Mouse (Mus musculus): ENCODE data around the gene Rpl9-ps1.

The Rpl9-ps1 gene

DNA sequence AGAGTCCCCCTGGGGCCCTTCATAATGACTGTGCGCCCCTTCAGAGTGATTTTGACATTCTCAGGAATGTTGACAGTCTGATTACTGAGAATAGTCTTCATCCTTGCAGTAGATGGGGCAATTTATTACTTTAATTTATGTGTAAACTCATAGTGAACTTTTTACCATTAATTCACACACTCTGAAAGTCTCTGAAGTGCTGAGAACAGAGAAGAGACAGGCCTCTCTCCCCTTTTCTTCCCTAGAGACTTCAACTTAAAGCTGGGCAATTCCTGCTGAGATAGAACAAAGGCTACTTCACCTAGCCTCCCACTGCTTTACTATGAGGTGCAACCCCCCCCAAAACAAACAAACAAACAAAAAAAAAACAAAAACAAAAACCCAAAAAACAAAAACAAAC lies at the start of gene Rpl9-ps1:
Gene Rpl9-ps1, minus strand, starts transcription at position 101 of the 400 bp plus-strand sequence.
- no peak for DNase-seq (ENCODE audit: low spot score)

DNA sequence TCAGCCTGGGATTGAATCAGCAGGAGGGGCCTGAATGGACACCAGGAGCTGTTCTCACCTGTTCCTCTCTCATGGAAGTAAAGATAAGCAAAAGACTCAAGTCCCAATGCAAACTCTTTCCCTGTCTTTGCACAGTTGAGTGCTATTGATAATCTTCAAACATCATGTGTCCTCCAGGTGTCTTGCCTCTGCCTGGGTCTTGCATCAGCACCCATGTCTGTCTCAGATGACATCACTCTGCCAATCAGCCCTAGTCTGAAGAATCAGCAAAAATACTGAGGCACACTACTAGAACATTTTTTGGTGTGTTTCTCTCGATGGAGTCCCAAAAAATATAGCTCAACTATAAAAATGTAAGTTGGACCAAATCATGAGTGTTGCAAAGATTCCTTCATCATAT lies 46.6 kb upstream of the Rpl9-ps1 start:
- no peak for DNase-seq (ENCODE audit: low spot score)

DNA sequence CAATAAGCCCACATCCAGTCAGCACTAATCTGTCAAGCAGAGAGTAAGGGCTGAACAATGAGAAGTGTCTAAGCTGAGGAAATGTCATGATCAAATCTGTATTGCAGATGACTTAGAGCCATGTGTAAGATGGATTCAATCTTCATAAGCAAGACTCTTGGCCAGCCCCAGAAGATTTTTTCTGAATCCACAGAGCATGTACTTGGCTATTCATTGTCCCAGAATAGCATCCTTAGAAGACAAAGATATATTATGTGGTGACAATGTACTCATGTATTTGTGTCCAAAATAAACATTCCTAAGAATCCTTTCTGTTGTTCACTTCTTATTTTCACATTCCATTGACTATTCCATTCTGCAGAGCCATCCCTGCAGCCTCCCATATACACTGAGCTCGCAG lies 44.5 kb upstream of the Rpl9-ps1 start:
- DNase-seq (ENCODE audit: low spot score): no peak

DNA sequence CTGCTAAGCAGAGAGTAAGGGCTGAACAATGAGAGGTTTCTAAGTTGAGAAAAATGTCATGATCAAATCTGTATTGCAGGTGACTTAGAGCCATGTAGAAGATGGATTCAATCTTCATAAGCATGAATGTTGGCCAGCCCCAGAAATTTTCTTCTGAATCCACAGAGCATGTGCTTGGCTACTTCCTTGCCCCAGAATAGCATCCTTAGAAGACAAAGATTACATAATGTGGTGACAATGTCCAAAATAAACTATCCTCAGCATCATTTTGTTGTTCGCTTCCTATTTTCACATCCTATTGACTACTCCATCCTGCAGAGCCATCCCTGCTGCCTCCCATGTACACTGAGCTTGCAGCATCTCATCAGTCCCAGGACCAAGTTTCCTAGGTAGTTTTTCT lies 30.2 kb upstream of the Rpl9-ps1 start:
- DNase-seq (ENCODE audit: low spot score): no peak

GRCm38 (mm10) chr11:83671743-83672142 lies 26.3 kb upstream of the Rpl9-ps1 start:
- DNase-seq (ENCODE audit: low spot score): no peak

- no peak for DNase-seq (ENCODE audit: low spot score)
These were observed 18.1 kb upstream of the Rpl9-ps1 start for GRCm38 (mm10) chr11:83663532-83663931.

DNA sequence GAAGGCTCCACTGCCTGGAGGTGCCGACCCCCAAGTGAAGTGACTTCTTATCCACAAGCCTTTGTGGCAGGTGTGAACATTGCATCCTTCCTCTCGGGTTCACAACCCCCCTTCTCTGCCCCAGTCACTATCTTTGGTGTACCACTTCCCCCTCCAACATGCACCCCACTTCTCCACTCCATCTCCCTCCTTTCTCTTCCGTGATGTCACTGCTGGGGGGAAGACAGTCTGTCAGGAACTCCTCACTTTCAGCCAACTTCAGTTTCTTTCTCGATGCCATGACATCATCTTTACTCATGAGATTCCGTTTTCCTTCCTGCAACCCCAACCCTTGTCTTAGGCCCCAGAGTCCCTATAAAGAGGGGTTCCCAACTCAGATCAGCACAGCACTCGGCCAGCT lies 16.8 kb upstream of the Rpl9-ps1 start, which contains the start of gene Ccl4:
Gene Ccl4, plus strand, starts transcription at position 381 of the 400 bp plus-strand sequence.
- DNase-seq (ENCODE audit: low spot score): peak; percentile 3

DNA sequence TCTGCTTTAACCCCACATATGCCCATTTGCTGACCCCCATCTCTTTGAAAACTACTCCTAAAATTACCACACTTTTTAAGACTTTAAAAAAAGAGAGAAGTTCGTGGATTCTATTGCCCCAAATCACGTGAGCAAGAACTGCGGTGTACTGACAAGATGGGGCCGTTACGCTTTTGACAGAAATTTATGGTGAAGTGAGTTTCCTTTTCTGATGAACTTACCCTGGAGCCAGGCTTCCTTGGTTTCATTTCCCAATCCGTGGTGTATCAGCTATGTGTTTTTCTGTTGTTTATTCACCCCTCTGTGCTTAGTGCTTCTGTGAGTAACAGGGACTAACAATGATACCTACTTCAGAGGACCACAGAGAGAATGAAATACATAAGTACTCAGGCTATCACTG lies 13.4 kb upstream of the Rpl9-ps1 start:
- DNase-seq (ENCODE audit: low spot score): no peak

DNA sequence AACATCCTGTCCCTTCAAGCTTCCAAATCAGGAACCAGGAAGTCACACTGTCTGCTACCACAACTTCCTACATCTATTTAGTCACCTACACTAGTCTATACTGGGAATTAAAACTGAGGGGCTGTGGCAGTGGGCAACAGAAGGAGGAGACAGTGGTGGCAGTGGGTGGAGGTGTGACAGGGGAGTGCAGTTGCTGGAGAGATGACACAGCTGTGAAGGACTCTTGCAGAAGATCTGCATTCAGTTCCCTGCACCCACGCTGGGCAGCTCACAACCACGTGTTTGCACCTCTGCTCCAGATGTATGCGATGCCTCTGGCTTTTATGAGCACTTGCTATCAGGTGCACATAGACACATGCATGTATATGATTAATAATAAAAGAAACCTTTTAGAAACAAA lies 12.1 kb upstream of the Rpl9-ps1 start:
- no peak for DNase-seq (ENCODE audit: low spot score)

DNA sequence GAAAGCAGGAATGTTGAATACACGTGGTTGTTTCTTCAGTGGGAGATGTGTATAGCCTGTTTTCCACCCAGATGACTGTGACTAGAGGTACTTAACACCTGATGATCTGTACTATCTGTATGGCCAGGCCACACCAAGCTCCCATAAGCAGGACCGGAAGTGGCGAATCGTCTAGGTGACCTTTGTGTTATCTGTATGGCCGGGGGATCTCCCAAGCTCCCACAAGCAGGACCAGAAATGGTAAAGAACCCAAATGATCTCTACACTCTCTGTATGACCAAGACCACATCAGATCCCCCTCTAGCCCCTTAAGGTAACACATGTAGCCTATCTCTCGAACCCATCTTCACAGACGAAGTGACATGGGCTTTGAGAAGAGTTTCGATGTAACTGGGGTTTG lies 9.2 kb upstream of the Rpl9-ps1 start:
- no peak for DNase-seq (ENCODE audit: low spot score)

- DNase-seq (ENCODE audit: low spot score): no peak
These were observed 4.0 kb upstream of the Rpl9-ps1 start, which contains the start of gene Ccl3 for GRCm38 (mm10) chr11:83649305-83649841. TSS of gene Ccl3 (minus strand) at chr11:83649355.

DNA sequence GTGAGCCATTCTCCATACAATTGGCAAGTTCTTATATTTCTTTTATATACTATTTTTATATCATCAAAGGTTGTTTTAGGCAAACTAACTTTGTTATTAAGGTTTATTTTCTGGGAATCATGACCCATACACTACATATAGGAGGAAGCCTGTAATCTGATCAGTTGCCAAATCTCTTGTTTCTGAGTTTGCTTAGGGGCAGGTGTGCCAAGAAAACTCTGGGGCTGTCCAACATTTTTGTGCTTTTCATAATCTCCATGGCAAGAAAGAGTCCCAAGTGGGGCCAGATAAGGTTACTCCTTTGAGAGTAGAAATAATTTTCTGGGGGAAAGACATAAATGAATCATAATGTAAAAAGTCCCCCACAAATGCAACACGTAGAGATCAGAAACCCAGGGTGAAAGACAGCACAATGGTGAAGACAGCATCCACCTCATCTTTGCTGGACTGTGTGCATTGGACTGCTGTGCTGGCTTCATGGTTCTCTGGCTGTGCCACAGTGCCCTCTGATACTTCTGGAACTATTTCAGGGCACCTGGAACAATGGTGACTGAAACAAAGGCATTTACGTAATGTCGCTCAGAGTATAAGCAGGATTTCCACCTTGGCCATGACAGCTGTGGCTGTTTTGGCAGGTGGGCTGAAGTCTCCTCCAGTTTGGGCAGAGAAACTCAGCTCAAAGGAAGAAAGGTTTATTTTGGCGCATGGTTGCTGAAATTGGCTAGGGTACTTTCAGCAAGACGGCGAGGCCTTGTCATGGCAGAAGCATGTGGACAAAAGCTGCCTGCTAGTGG lies 1.1 kb upstream of the Rpl9-ps1 start:
- DNase-seq (ENCODE audit: low spot score): no peak

- DNase-seq (ENCODE audit: low spot score): no peak
These were observed 4.2 kb downstream of the Rpl9-ps1 start for GRCm38 (mm10) chr11:83641216-83641615.

DNA sequence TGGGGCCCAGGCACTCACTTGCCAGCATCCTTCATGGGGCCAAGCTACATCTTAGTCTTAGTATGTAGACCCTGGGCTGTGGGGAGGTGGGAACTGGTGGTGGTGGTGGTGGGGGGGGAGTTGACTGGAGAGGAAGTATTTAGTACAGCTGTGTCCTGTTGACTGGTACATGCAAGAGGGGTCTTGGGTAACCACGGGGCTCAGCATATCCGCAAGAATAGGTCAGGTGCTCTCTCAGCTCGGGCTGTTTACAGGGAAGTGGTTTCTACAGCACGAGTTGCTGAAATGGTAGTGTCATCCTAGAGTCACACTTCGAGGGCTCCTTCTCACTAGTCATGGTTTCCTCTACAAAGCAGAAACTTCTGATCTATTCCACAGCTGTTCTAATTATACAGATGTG lies 5.3 kb downstream of the Rpl9-ps1 start:
- DNase-seq (ENCODE audit: low spot score): no peak

DNA sequence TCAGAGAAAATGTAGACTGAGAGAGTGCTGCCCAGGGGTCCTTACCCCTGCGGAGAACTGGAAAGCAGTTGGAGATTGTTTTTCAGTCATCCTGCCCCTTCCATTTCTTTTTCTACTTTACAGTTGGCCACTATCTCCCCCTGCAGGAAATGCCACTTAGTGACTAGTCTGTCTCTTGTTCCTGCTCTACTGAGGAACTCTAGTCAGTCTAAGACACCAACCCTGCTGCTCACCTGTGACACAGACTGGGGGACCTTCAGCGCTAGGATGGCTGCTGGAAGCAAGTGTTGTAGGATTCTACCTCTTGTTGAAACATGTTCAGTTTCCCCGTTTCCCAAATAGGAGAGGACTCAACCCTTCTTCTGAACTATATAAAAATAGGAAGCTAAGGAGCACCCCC lies 5.9 kb downstream of the Rpl9-ps1 start:
- no peak for DNase-seq (ENCODE audit: low spot score)

DNA sequence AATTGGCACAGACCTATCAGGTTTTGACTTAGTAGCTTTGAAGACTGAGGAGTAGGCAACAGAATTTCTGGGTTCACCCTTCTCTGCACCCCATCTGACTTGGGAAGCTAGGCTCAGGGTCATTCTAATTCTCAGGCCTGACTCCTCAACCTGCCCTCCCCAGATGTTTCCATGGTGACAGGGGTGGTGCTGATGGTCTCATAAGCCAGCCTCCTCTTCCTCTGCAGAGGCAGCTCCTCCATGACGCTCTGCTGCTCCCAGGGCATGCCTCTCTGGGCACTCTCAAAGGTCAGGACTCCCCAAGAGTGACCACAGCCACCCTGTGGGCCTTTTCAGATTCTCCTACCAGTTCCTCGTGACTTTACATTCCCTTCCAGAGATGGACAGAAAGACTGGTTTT lies 6.5 kb downstream of the Rpl9-ps1 start:
- DNase-seq (ENCODE audit: low spot score): no peak

GRCm38 (mm10) chr11:83636742-83637235 lies 8.6 kb downstream of the Rpl9-ps1 start:
- no peak for DNase-seq (ENCODE audit: low spot score)

DNA sequence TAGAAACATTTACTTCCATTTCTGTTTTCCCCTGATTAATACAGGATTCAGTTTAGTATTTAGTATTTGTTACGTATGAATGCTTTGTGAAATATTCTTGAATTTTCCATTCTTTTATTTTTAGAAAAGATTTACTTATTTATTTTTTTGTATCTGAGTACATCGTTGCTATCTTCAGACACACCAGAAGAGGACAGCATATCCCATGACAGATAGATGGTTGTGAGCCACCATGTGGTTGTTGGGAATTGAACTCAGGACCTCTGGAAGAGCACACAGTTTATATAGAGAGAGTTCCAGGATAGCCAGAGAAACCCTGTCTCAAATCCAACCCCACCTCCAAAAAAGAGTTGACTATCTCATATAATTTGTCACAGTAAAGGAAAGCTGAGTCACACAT lies 10.5 kb downstream of the Rpl9-ps1 start:
- no peak for DNase-seq (ENCODE audit: low spot score)

GRCm38 (mm10) chr11:83634425-83634824 lies 11.0 kb downstream of the Rpl9-ps1 start:
- no peak for DNase-seq (ENCODE audit: low spot score)

DNA sequence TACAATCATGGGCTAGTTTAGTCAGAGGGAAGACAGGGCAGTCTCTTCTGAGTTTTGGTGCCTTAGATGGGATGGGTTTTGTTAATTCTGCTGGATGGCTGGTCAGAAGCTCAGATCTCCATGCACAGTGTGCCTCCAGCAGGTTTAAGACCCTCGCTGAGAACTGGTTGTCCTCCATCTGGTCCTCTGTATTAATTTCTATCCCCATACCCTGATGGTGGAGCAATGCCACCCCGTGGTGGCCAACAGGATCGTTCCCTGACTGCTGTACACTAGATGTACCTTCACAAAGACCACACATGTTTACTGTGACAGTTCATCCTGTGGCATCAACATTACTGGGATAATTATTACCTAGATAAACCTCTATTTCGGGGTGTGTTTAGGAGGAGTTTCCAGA lies 12.7 kb downstream of the Rpl9-ps1 start:
- DNase-seq (ENCODE audit: low spot score): peak; percentile 13

- DNase-seq (ENCODE audit: low spot score): no peak
These were observed 14.4 kb downstream of the Rpl9-ps1 start for GRCm38 (mm10) chr11:83631065-83631464.

DNA sequence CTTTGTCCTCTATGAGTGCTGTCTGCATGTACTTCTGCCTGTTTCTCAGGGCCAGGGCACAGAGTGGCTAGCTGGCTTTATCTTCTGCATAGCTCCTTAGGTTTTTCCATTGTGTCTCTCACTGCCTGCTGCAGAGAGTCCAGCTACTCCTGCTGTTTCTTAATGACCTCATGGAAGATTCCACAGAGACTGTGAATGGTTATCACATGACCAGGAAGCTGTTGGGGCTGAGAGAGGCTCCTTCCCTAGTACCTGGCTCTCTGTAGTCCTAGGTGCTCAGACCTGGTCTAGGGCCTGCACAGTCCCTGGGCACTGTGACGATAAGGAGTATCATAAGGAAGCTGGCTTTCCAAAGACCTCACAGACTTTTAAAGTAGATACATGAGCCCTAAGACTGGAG lies 14.8 kb downstream of the Rpl9-ps1 start:
- DNase-seq (ENCODE audit: low spot score): no peak

DNA sequence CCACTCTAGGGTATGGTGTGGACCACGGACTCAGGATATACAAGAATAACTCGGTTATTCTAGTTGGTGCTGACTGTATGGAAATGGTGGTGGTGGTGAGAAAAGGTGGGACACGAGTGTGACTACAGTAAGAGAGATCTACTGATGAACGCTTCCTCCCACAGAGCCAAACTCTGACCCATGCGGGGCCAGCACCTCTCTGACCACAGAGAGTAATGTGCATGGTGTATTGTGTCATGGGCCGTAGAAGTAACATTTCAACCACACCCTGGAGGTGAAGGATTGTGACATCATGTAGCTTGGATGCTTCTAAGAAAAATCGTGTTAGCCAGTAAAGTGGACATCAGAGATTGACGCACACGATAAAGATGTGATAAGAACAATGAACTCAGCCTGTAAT lies 16.6 kb downstream of the Rpl9-ps1 start:
- DNase-seq (ENCODE audit: low spot score): no peak

GRCm38 (mm10) chr11:83623586-83623985 lies 21.8 kb downstream of the Rpl9-ps1 start:
- DNase-seq (ENCODE audit: low spot score): no peak

Measured in MN1 (cell line).